Mouse (Mus musculus): ENCODE data around the gene Fancc. TPM values are rescaled to one million over a fixed set of nuclear protein-coding genes. Genes with fewer than 3 reads are reported as not detected.

Fancc gene
- polyA plus RNA-seq, 1 experiment from 2014 or later, result 23.7 TPM

DNA sequence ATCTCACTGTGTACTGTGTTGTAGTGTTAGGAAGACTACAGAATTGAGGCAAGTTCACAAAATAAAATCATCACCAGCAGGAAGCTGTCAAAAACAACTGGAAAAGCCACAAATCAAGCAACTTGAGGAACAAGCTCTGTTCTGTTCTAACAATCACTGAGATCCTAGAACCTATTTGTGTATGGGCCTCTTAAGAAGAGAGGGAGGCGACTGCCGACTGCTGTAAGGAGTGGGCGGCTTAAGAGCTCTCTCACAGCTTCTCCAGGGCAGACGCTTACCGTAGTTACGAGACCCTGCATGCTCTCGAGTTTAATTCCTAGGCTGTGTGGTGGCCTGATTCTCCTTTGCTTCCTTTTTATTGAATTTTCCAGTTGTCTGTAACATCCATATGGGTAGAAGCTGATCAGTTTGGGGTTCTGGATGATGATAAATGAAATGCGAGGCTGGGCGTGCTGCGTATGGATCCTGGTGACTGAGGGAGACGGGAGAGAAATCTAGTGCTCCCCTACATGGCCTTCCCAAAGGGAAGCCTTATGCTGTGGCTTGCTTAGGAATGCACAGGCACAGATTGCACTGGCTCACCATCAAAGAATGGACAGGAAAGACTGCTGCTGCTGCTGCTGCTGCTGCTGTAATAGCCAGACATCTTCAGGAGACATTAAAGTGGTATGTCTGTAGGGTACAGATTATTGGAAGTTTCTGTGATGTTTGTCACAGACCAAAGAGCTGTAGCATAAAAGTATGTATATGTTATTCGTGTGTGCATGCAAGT lies 245.8 kb downstream of the Fancc start:
- no peak overlapping the region for H3K4me2 ChIP-seq
- no peaks in the 10 kb centered on the region for H3K36me3 ChIP-seq (ENCODE audit: control insufficient read depth, insufficient read depth, low read length)
- ATAC-seq (ENCODE audit: low FRiP score), result no peak
- DNase-seq (ENCODE audit: low spot score, missing footprints), result no peak
- no peak overlapping the region for H3K4me3 ChIP-seq (ENCODE audit: low read depth, low read length)
- H3K27ac ChIP-seq (ENCODE audit: low read depth, low read length), result no peak overlapping the region
- no peaks in the 10 kb centered on the region for H3K27me3 ChIP-seq (ENCODE audit: control insufficient read depth, insufficient read depth, low read length)
- 69% methylated on average over 12 of the region's 12 CpGs for WGBS
- no peaks in the 10 kb centered on the region for H3K9me3 ChIP-seq (ENCODE audit: control insufficient read depth, low read length)
- no peaks in the 10 kb centered on the region for H3K4me1 ChIP-seq (ENCODE audit: control insufficient read depth, insufficient read depth, low read length)
- no peak overlapping the region for H3K9ac ChIP-seq (ENCODE audit: low read length)

DNA sequence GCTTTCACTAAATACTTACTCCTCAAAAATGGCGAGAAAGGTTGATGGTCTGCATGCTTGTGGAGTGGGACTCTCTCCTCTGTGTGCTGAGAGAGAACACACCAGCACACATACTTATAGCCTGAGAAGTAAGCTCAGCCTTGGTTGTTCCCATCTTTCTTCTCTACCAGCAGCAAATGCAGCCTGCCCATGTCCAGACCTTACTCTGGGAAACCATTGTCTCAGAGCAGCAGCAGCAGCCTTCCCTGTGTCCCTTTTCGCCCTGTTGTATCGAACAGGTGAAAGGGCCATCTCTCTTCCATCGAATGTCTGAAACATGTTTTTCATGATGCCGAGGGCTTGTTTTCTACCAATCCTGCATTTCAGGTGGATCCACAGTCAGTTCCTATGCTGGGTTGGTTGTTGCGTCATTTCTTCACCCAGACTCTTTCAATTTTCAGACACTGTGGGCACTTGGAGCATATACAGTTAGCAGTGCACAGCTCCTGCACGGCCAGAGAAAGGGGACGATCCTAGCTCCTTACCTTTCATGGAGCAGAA lies 246.6 kb downstream of the Fancc start:
- Histone ChIP-seq H3K4me3 (ENCODE audit: low read depth, low read length) (no peak overlapping the region), H3K27ac (ENCODE audit: low read depth, low read length) (no peak overlapping the region), H3K27me3 (ENCODE audit: control insufficient read depth, insufficient read depth, low read length) (no peaks in the 10 kb centered on the region), H3K4me2 (no peak overlapping the region), H3K4me1 (ENCODE audit: control insufficient read depth, insufficient read depth, low read length) (no peaks in the 10 kb centered on the region), H3K9me3 (ENCODE audit: control insufficient read depth, low read length) (no peaks in the 10 kb centered on the region), H3K36me3 (ENCODE audit: control insufficient read depth, insufficient read depth, low read length) (no peaks in the 10 kb centered on the region), H3K9ac (ENCODE audit: low read length) (no peak overlapping the region)
- 91% methylated on average over 8 of the region's 8 CpGs for WGBS
- DNase-seq (ENCODE audit: low spot score, missing footprints) (no peak), ATAC-seq (ENCODE audit: low FRiP score) (no peak)

GRCm38 (mm10) chr13:63249741-63250431 lies 247.2 kb downstream of the Fancc start:
- H3K27me3 ChIP-seq (ENCODE audit: control insufficient read depth, insufficient read depth, low read length), result no peaks in the 10 kb centered on the region
- no peak overlapping the region for H3K9ac ChIP-seq (ENCODE audit: low read length)
- H3K9me3 ChIP-seq (ENCODE audit: control insufficient read depth, low read length), result no peaks in the 10 kb centered on the region
- H3K36me3 ChIP-seq (ENCODE audit: control insufficient read depth, insufficient read depth, low read length), result no peaks in the 10 kb centered on the region
- H3K27ac ChIP-seq (ENCODE audit: low read depth, low read length), result no peak overlapping the region
- no peak overlapping the region for H3K4me3 ChIP-seq (ENCODE audit: low read depth, low read length)
- 85% methylated on average over 8 of the region's 8 CpGs for whole genome bisulfite sequencing
- H3K4me2 ChIP-seq, result no peak overlapping the region
- DNase-seq (ENCODE audit: low spot score, missing footprints), result no peak
- no peak for ATAC-seq (ENCODE audit: low FRiP score)
- no peaks in the 10 kb centered on the region for H3K4me1 ChIP-seq (ENCODE audit: control insufficient read depth, insufficient read depth, low read length)

GRCm38 (mm10) chr13:63249171-63249570 lies 247.9 kb downstream of the Fancc start:
- Histone ChIP-seq H3K4me1 (ENCODE audit: control insufficient read depth, insufficient read depth, low read length) (no peaks in the 10 kb centered on the region), H3K36me3 (ENCODE audit: control insufficient read depth, insufficient read depth, low read length) (no peaks in the 10 kb centered on the region), H3K9me3 (ENCODE audit: control insufficient read depth, low read length) (no peaks in the 10 kb centered on the region), H3K9ac (ENCODE audit: low read length) (no peak overlapping the region), H3K27me3 (ENCODE audit: control insufficient read depth, insufficient read depth, low read length) (no peaks in the 10 kb centered on the region), H3K4me2 (no peak overlapping the region), H3K4me3 (ENCODE audit: low read depth, low read length) (no peak overlapping the region), H3K27ac (ENCODE audit: low read depth, low read length) (no peak overlapping the region)
- ATAC-seq (ENCODE audit: low FRiP score) (no peak), DNase-seq (ENCODE audit: low spot score, missing footprints) (no peak)
- WGBS, result 87% methylated on average over 7 of the region's 7 CpGs

DNA sequence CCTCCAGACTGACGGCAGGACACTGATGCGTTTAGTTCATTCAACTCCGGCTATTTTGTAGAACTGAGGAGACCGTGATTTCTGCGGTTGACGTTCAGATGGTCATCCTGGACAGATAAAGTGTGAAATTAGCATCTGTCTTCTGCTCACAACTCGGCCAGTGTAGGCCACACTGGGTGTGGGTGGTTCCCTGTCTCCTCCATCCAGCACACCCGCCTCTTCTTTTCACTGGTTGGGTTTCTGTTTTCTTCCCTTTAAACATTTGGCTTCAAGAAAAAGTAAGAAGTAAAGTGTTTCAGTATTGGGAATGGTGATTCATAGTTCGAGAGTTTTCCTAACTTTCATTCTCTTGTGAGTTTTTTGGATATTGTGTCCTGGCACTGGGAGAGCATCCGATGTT lies 248.8 kb downstream of the Fancc start:
- Histone ChIP-seq H3K36me3 (ENCODE audit: control insufficient read depth, insufficient read depth, low read length) (no peaks in the 10 kb centered on the region), H3K4me3 (ENCODE audit: low read depth, low read length) (no peak overlapping the region), H3K4me1 (ENCODE audit: control insufficient read depth, insufficient read depth, low read length) (no peaks in the 10 kb centered on the region), H3K27me3 (ENCODE audit: control insufficient read depth, insufficient read depth, low read length) (no peaks in the 10 kb centered on the region), H3K4me2 (no peak overlapping the region), H3K27ac (ENCODE audit: low read depth, low read length) (no peak overlapping the region), H3K9me3 (ENCODE audit: control insufficient read depth, low read length) (no peaks in the 10 kb centered on the region), H3K9ac (ENCODE audit: low read length) (no peak overlapping the region)
- 94% methylated on average over 10 of the region's 10 CpGs for WGBS
- ATAC-seq (ENCODE audit: low FRiP score) (no peak), DNase-seq (ENCODE audit: low spot score, missing footprints) (no peak)

DNA sequence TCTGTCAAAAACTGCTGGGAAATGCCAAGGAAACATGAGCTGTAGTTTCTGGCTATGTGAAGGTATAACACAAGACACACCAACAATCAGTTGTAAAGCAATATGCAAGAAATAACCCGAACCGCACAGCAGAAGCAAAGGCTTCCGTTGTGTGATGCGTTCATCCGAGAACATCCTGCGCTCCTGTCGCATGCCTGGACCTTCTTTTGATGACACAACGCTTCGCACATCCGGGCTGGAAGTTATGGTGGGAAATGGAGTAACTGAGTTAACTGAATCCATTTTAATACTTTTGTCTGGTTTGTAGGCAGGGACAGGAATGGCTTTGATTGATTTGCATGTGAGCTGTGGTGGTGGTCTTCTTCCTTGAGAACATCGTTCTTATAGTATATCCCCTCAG lies 249.4 kb downstream of the Fancc start:
- Histone ChIP-seq H3K9ac (ENCODE audit: low read length) (no peak overlapping the region), H3K4me3 (ENCODE audit: low read depth, low read length) (no peak overlapping the region), H3K27ac (ENCODE audit: low read depth, low read length) (no peak overlapping the region), H3K9me3 (ENCODE audit: control insufficient read depth, low read length) (no peaks in the 10 kb centered on the region), H3K36me3 (ENCODE audit: control insufficient read depth, insufficient read depth, low read length) (no peaks in the 10 kb centered on the region), H3K4me1 (ENCODE audit: control insufficient read depth, insufficient read depth, low read length) (0 out of 2 replicates have a peak, but pooled peaks cover 2% of the 10 kb centered on the region), H3K27me3 (ENCODE audit: control insufficient read depth, insufficient read depth, low read length) (no peaks in the 10 kb centered on the region), H3K4me2 (no peak overlapping the region)
- ATAC-seq (ENCODE audit: low FRiP score) (no peak), DNase-seq (ENCODE audit: low spot score, missing footprints) (no peak)
- WGBS, result 97% methylated on average over 11 of the region's 11 CpGs

- H3K9ac ChIP-seq (ENCODE audit: low read length), result no peak overlapping the region
- H3K27me3 ChIP-seq (ENCODE audit: control insufficient read depth, insufficient read depth, low read length), result no peaks in the 10 kb centered on the region
- H3K4me2 ChIP-seq, result no peak overlapping the region
- no peak overlapping the region for H3K27ac ChIP-seq (ENCODE audit: low read depth, low read length)
- H3K36me3 ChIP-seq (ENCODE audit: control insufficient read depth, insufficient read depth, low read length), result no peaks in the 10 kb centered on the region
- DNase-seq (ENCODE audit: low spot score, missing footprints), result no peak
- H3K4me3 ChIP-seq (ENCODE audit: low read depth, low read length), result no peak overlapping the region
- WGBS, result 74% methylated on average over 7 of the region's 7 CpGs
- no peak for ATAC-seq (ENCODE audit: low FRiP score)
- no peaks in the 10 kb centered on the region for H3K9me3 ChIP-seq (ENCODE audit: control insufficient read depth, low read length)
- H3K4me1 ChIP-seq (ENCODE audit: control insufficient read depth, insufficient read depth, low read length), result 0 out of 2 replicates have a peak, but pooled peaks cover 2% of the 10 kb centered on the region
Observed at GRCm38 (mm10) chr13:63247041-63247440, 250.0 kb downstream of the Fancc start.

GRCm38 (mm10) chr13:63246332-63246940 lies 250.6 kb downstream of the Fancc start:
- WGBS, result 88% methylated on average over 12 of the region's 12 CpGs
- DNase-seq (ENCODE audit: low spot score, missing footprints), result no peak
- no peak overlapping the region for H3K4me3 ChIP-seq (ENCODE audit: low read depth, low read length)
- no peak overlapping the region for H3K27ac ChIP-seq (ENCODE audit: low read depth, low read length)
- no peaks in the 10 kb centered on the region for H3K27me3 ChIP-seq (ENCODE audit: control insufficient read depth, insufficient read depth, low read length)
- H3K4me1 ChIP-seq (ENCODE audit: control insufficient read depth, insufficient read depth, low read length), result 0 out of 2 replicates have a peak, but pooled peaks cover 2% of the 10 kb centered on the region
- no peaks in the 10 kb centered on the region for H3K36me3 ChIP-seq (ENCODE audit: control insufficient read depth, insufficient read depth, low read length)
- ATAC-seq (ENCODE audit: low FRiP score), result no peak
- no peaks in the 10 kb centered on the region for H3K9me3 ChIP-seq (ENCODE audit: control insufficient read depth, low read length)
- no peak overlapping the region for H3K4me2 ChIP-seq
- no peak overlapping the region for H3K9ac ChIP-seq (ENCODE audit: low read length)

DNA sequence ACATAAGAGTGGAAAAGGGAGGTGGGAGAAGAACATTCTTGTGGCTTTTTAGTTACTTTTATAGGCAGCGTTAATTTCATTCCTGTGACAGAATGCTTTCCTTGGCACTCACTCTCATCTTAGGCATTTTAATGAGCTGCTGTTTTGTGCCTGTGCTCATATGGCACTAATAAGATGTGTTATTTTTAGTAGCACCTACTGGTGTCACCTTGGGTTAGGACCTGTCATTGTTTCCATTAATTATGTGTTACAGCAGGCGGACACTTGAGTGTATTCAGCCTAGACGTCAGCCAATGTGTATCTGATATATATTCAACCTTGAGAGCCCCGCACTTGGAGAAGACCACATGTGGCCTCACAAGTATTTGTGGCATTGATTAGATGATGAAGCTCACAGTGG lies 251.3 kb downstream of the Fancc start:
- Histone ChIP-seq H3K4me2 (no peak overlapping the region), H3K9me3 (ENCODE audit: control insufficient read depth, low read length) (no peaks in the 10 kb centered on the region), H3K27ac (ENCODE audit: low read depth, low read length) (no peak overlapping the region), H3K9ac (ENCODE audit: low read length) (no peak overlapping the region), H3K36me3 (ENCODE audit: control insufficient read depth, insufficient read depth, low read length) (no peaks in the 10 kb centered on the region), H3K4me3 (ENCODE audit: low read depth, low read length) (no peak overlapping the region), H3K27me3 (ENCODE audit: control insufficient read depth, insufficient read depth, low read length) (no peaks in the 10 kb centered on the region), H3K4me1 (ENCODE audit: control insufficient read depth, insufficient read depth, low read length) (0 out of 2 replicates have a peak, but pooled peaks cover 2% of the 10 kb centered on the region)
- DNase-seq (ENCODE audit: low spot score, missing footprints), result no peak
- no peak for ATAC-seq (ENCODE audit: low FRiP score)
- 74% methylated on average over 4 of the region's 4 CpGs for WGBS

All from midbrain, embryonic 11.5 days (tissue).